Mouse (Mus musculus): ENCODE data around the gene Zfp518a. TPM values are rescaled to one million over a fixed set of nuclear protein-coding genes. Genes with fewer than 3 reads are reported as not detected.
A peak's percentile ranks its signal among the peaks of the same experiment; 100 is the strongest.

The Zfp518a gene
- polyA plus RNA-seq, 1 experiment from 2014 or later: 6.3 TPM

GRCm38 (mm10) chr19:40888887-40889286 lies 5.6 kb upstream of the Zfp518a start:
- peaks cover 3% of the 10 kb centered on the region for H3K9me3 ChIP-seq (replicated peaks; ENCODE audit: control insufficient read depth, low read length)
- peaks cover 54% of the 10 kb centered on the region for H3K27me3 ChIP-seq (ENCODE audit: control insufficient read depth, insufficient read depth, low read length)
- ATAC-seq (replicated peaks; ENCODE audit: extremely low read depth, insufficient read depth, low FRiP score): no peak

GRCm38 (mm10) chr19:40894071-40894506 lies 416 bp upstream of the Zfp518a start:
- 0 out of 2 replicates have a peak, but pooled peaks have one; percentile 43 for ATAC-seq (replicated peaks; ENCODE audit: extremely low read depth, insufficient read depth, low FRiP score)
- Histone ChIP-seq H3K27ac (ENCODE audit: low read length) (peak overlapping the region; percentile 91), H3K9me3 (replicated peaks; ENCODE audit: control insufficient read depth, low read length) (peaks cover 8% of the 10 kb centered on the region), H3K27me3 (ENCODE audit: control insufficient read depth, insufficient read depth, low read length) (peaks cover 28% of the 10 kb centered on the region), H3K4me3 (ENCODE audit: low read length) (peak overlapping the region; percentile 93), H3K4me2 (ENCODE audit: low read depth, low read length) (peak overlapping the region; percentile 84), H3K36me3 (ENCODE audit: control insufficient read depth, insufficient read depth) (no peaks in the 10 kb centered on the region), H3K4me1 (ENCODE audit: control insufficient read depth, insufficient read depth, low read length) (peaks cover 3% of the 10 kb centered on the region; the same call in 1 of the 2 replicates), H3K9ac (ENCODE audit: low read length) (peak overlapping the region; percentile 85)
- 45% methylated on average over 21 of the region's 21 CpGs for WGBS

More at GRCm38 (mm10) chr19:40888887-40889286, 5.6 kb upstream of the Zfp518a start:
- Histone ChIP-seq H3K36me3 (ENCODE audit: control insufficient read depth, insufficient read depth) (no peaks in the 10 kb centered on the region), H3K4me2 (ENCODE audit: low read depth, low read length) (no peak overlapping the region), H3K27ac (ENCODE audit: low read length) (no peak overlapping the region), H3K4me3 (ENCODE audit: low read length) (no peak overlapping the region), H3K9ac (ENCODE audit: low read length) (no peak overlapping the region), H3K4me1 (ENCODE audit: control insufficient read depth, insufficient read depth, low read length) (no peaks in the 10 kb centered on the region)
- 75% methylated on average over 1 of the region's 1 CpGs for WGBS

DNA sequence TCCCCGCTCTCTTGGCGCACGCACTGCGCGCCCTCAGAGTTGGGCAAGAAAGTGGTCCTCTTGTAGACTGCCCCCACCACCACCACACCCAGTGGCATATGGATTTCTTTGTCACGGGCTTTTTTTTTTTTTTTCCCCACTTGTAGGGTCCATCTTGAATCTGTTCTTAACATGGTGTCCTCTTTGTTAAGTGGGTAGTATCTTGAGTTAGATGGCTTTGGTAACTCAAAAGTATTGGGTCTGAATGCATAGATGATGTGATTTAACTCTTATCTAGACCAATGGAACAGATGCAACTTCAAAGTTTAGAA lies 843 bp downstream of the Zfp518a start:
- peak overlapping the region; percentile 93 for H3K4me3 ChIP-seq (ENCODE audit: low read length)
- H3K9me3 ChIP-seq (replicated peaks; ENCODE audit: control insufficient read depth, low read length): peaks cover 8% of the 10 kb centered on the region
- WGBS: 2% methylated on average over 6 of the region's 6 CpGs
- peaks cover 21% of the 10 kb centered on the region for H3K27me3 ChIP-seq (ENCODE audit: control insufficient read depth, insufficient read depth, low read length)
- peak overlapping the region; percentile 91 for H3K27ac ChIP-seq (ENCODE audit: low read length)
- H3K36me3 ChIP-seq (ENCODE audit: control insufficient read depth, insufficient read depth): no peaks in the 10 kb centered on the region
- ATAC-seq (replicated peaks; ENCODE audit: extremely low read depth, insufficient read depth, low FRiP score): no peak; the same call in 1 of the 2 replicates
- peak overlapping the region; percentile 85 for H3K9ac ChIP-seq (ENCODE audit: low read length)
- H3K4me2 ChIP-seq (ENCODE audit: low read depth, low read length): peak overlapping the region; percentile 84
- H3K4me1 ChIP-seq (ENCODE audit: control insufficient read depth, insufficient read depth, low read length): peaks cover 3% of the 10 kb centered on the region; the same call in 1 of the 2 replicates

DNA sequence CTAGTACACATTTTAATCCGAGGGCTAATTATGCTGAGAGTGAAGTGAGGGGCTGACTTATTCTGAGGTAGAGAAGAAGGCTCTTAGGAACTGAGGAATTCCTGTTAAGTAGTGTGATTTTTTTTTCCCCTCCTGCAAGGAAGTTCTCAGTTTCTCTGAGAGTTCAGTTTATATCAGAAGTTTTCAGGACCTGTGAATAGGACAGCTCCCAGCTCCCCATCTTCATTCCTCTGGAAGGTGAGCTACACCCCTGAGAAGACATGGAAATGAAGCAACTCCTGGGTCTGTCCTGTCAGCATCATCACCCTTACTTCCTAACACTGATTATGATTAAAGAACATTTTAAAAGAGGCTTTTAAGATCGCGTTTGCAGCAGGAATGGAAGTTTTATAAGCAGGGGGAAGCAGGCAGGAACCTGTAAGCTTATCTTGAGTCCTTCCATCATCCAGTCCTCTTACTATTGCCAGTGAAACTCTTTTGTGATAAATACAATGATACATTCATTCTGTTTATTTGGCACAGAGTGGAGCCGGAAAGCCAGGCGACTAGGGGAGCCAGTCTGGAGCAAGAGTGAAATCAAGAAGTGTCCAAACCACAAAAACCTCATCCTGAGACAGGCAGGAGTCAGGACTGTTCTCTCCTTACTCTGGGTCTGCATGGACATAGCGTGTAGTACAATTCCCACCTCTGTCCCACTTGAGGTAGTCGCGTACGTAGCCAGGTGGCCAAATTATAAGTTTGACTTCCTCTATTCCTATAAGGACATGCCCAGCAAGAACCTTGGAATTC lies 37.3 kb downstream of the Zfp518a start:
- H3K27me3 ChIP-seq (ENCODE audit: control insufficient read depth, insufficient read depth, low read length): no peaks in the 10 kb centered on the region
- no peaks in the 10 kb centered on the region for H3K36me3 ChIP-seq (ENCODE audit: control insufficient read depth, insufficient read depth)
- ATAC-seq (replicated peaks; ENCODE audit: extremely low read depth, insufficient read depth, low FRiP score): no peak
- 59% methylated on average over 9 of the region's 9 CpGs for WGBS
- no peaks in the 10 kb centered on the region for H3K4me1 ChIP-seq (ENCODE audit: control insufficient read depth, insufficient read depth, low read length)
- H3K27ac ChIP-seq (ENCODE audit: low read length): no peak overlapping the region
- no peaks in the 10 kb centered on the region for H3K9me3 ChIP-seq (replicated peaks; ENCODE audit: control insufficient read depth, low read length)
- no peak overlapping the region for H3K4me2 ChIP-seq (ENCODE audit: low read depth, low read length)
- no peak overlapping the region for H3K4me3 ChIP-seq (ENCODE audit: low read length)
- no peak overlapping the region for H3K9ac ChIP-seq (ENCODE audit: low read length)

- no peak overlapping the region for H3K27ac ChIP-seq (ENCODE audit: low read length)
- no peak for ATAC-seq (replicated peaks; ENCODE audit: extremely low read depth, insufficient read depth, low FRiP score)
These were observed 40.9 kb downstream of the Zfp518a start for GRCm38 (mm10) chr19:40935376-40935775.

DNA sequence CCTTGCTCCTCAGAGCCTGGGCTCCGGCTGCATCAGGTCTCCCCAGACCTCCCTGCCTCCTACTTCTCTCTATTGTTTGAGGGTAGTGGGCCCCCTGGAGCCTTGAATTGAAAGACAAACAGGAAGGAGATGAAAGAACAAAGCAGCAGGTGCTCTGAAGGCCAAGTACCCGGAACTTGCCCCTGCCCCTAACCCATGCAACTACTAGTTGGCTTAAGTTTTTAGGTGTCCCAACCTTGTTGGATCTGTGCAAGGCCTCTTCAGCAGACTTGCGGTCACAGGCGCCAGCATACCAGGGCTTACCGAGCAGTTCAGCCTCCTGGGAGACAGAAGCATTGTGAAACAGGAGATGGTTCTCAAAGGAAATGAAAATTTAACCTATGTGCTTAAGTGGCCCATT lies 41.5 kb downstream of the Zfp518a start:
- Histone ChIP-seq H3K4me1 (ENCODE audit: control insufficient read depth, insufficient read depth, low read length) (no peaks in the 10 kb centered on the region), H3K27ac (ENCODE audit: low read length) (no peak overlapping the region), H3K36me3 (ENCODE audit: control insufficient read depth, insufficient read depth) (no peaks in the 10 kb centered on the region), H3K9me3 (replicated peaks; ENCODE audit: control insufficient read depth, low read length) (0 out of 2 replicates have a peak, but pooled peaks cover 2% of the 10 kb centered on the region), H3K4me3 (ENCODE audit: low read length) (no peak overlapping the region), H3K27me3 (ENCODE audit: control insufficient read depth, insufficient read depth, low read length) (no peaks in the 10 kb centered on the region), H3K9ac (ENCODE audit: low read length) (no peak overlapping the region), H3K4me2 (ENCODE audit: low read depth, low read length) (no peak overlapping the region)
- WGBS: 46% methylated on average over 5 of the region's 5 CpGs
- ATAC-seq (replicated peaks; ENCODE audit: extremely low read depth, insufficient read depth, low FRiP score): no peak

More at GRCm38 (mm10) chr19:40935376-40935775, 40.9 kb downstream of the Zfp518a start:
- H3K9me3 ChIP-seq (replicated peaks; ENCODE audit: control insufficient read depth, low read length): 0 out of 2 replicates have a peak, but pooled peaks cover 2% of the 10 kb centered on the region
- no peak overlapping the region for H3K4me2 ChIP-seq (ENCODE audit: low read depth, low read length)
- no peak overlapping the region for H3K9ac ChIP-seq (ENCODE audit: low read length)
- H3K27me3 ChIP-seq (ENCODE audit: control insufficient read depth, insufficient read depth, low read length): no peaks in the 10 kb centered on the region
- H3K36me3 ChIP-seq (ENCODE audit: control insufficient read depth, insufficient read depth): no peaks in the 10 kb centered on the region
- no peak overlapping the region for H3K4me3 ChIP-seq (ENCODE audit: low read length)
- H3K4me1 ChIP-seq (ENCODE audit: control insufficient read depth, insufficient read depth, low read length): no peaks in the 10 kb centered on the region
- WGBS: 42% methylated on average over 8 of the region's 8 CpGs

GRCm38 (mm10) chr19:40943552-40943951 lies 49.0 kb downstream of the Zfp518a start:
- Histone ChIP-seq H3K9ac (ENCODE audit: low read length) (no peak overlapping the region), H3K4me3 (ENCODE audit: low read length) (no peak overlapping the region), H3K27ac (ENCODE audit: low read length) (no peak overlapping the region), H3K36me3 (ENCODE audit: control insufficient read depth, insufficient read depth) (no peaks in the 10 kb centered on the region), H3K9me3 (replicated peaks; ENCODE audit: control insufficient read depth, low read length) (0 out of 2 replicates have a peak, but pooled peaks cover 2% of the 10 kb centered on the region), H3K27me3 (ENCODE audit: control insufficient read depth, insufficient read depth, low read length) (no peaks in the 10 kb centered on the region), H3K4me1 (ENCODE audit: control insufficient read depth, insufficient read depth, low read length) (peaks cover 3% of the 10 kb centered on the region), H3K4me2 (ENCODE audit: low read depth, low read length) (no peak overlapping the region)
- no peak for ATAC-seq (replicated peaks; ENCODE audit: extremely low read depth, insufficient read depth, low FRiP score)
- WGBS: 82% methylated on average over 7 of the region's 7 CpGs

- 83% methylated on average over 4 of the region's 4 CpGs for WGBS
- no peak overlapping the region for H3K27ac ChIP-seq (ENCODE audit: low read length)
These were observed 52.6 kb downstream of the Zfp518a start for GRCm38 (mm10) chr19:40946937-40947577.

DNA sequence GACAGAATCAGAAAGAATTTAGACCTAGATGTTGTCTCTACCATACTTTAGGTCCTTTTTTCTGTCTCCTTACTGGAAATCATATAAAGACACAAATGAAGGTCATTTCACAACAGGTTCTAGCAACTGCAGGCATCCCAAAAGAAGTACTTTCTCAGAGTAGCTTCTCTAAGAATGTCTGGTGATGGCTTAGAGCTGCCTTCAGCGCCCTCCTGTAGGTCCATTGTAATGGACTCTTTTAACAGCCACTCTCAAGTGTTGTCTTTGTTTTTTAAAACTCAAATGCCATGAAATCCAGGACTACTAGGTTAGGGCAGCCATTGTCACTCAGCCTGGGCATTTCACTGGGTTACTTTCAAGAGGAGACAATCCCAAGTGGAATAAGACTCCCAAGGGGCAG lies 64.5 kb downstream of the Zfp518a start:
- no peak overlapping the region for H3K27ac ChIP-seq (ENCODE audit: low read length)
- no peak for ATAC-seq (replicated peaks; ENCODE audit: extremely low read depth, insufficient read depth, low FRiP score)
- H3K9ac ChIP-seq (ENCODE audit: low read length): no peak overlapping the region
- H3K9me3 ChIP-seq (replicated peaks; ENCODE audit: control insufficient read depth, low read length): no peaks in the 10 kb centered on the region
- H3K36me3 ChIP-seq (ENCODE audit: control insufficient read depth, insufficient read depth): no peaks in the 10 kb centered on the region
- H3K27me3 ChIP-seq (ENCODE audit: control insufficient read depth, insufficient read depth, low read length): no peaks in the 10 kb centered on the region
- H3K4me1 ChIP-seq (ENCODE audit: control insufficient read depth, insufficient read depth, low read length): no peaks in the 10 kb centered on the region
- no peak overlapping the region for H3K4me3 ChIP-seq (ENCODE audit: low read length)
- no peak overlapping the region for H3K4me2 ChIP-seq (ENCODE audit: low read depth, low read length)
- WGBS: 57% methylated on average over 1 of the region's 1 CpGs

More at GRCm38 (mm10) chr19:40946937-40947577, 52.6 kb downstream of the Zfp518a start:
- Histone ChIP-seq H3K9me3 (replicated peaks; ENCODE audit: control insufficient read depth, low read length) (no peaks in the 10 kb centered on the region), H3K36me3 (ENCODE audit: control insufficient read depth, insufficient read depth) (no peaks in the 10 kb centered on the region), H3K27me3 (ENCODE audit: control insufficient read depth, insufficient read depth, low read length) (no peaks in the 10 kb centered on the region), H3K4me1 (ENCODE audit: control insufficient read depth, insufficient read depth, low read length) (peaks cover 2% of the 10 kb centered on the region), H3K4me3 (ENCODE audit: low read length) (no peak overlapping the region), H3K9ac (ENCODE audit: low read length) (no peak overlapping the region), H3K4me2 (ENCODE audit: low read depth, low read length) (no peak overlapping the region)
- no peak for ATAC-seq (replicated peaks; ENCODE audit: extremely low read depth, insufficient read depth, low FRiP score)
